In the genomic region with DNA sequence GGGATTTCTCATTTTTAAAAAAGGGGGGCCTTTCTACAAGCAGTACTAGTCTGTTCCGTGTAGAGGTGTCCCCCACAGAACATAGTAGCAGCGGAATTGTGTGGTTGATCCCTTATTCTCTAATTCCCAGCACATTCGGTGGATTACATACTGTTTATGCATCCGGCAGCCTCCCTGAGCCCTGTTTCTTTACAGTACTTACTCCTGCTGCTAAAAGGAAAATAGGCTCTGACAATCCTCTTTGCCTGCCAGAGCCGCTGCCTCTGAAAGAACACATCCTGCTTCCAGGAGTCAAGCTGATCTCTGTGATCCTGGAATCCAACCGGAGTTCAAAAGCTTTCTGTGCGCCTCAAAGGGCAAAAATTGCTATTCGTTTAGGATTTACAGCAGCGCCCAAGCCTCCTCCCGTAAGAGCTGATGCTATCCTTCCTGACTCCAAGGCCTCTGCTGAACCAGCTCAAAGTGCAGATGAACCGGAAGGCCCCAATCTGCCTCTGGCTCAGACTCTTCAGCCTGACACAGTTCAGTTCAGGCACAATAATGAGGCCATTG, we compare ENCODE assay signal across 8 mouse cellular contexts.
DNase-seq lines count a peak whose midpoint lies in the region; ATAC-seq and TF ChIP-seq lines count a peak whose summit lies in the region.

No protein-coding gene starts in this region.

- TF ChIP-seq CTCF in brain, embryonic 14.5 days (IDR thresholded peaks at IDR 0.05; ENCODE audit: borderline replicate concordance, extremely low read depth, insufficient read depth, insufficient read length) = no peak
- no peak for TF ChIP-seq CTCF in left cerebral cortex, adult 2 months (IDR thresholded peaks at IDR 0.05)

- peaks cover 22% of the 10 kb centered on the region for H3K4me1 ChIP-seq in hindbrain, embryonic 10.5 days (replicated peaks)
- peaks cover 21% of the 10 kb centered on the region for H3K4me1 ChIP-seq in neural tube, embryonic 15.5 days
- no peaks in the 10 kb centered on the region for H3K4me1 ChIP-seq in liver, embryonic 12.5 days

- H3K27ac ChIP-seq in hindbrain, embryonic 10.5 days = peak overlapping the region; percentile 84
- H3K27ac ChIP-seq in left cerebral cortex, adult 2 months = peak overlapping the region; percentile 54
- H3K27ac ChIP-seq in neural tube, embryonic 15.5 days (replicated peaks) = peak overlapping the region; percentile 82
- no peak overlapping the region for H3K27ac ChIP-seq in liver, embryonic 12.5 days

- intact Hi-C loops in left cerebral cortex, adult 2 months (cut with DNase I) = no loop called here

- H3K9me3 ChIP-seq in hindbrain, embryonic 10.5 days = no peaks in the 10 kb centered on the region
- H3K9me3 ChIP-seq in neural tube, embryonic 15.5 days (replicated peaks) = no peaks in the 10 kb centered on the region
- no peaks in the 10 kb centered on the region for H3K9me3 ChIP-seq in liver, embryonic 12.5 days (replicated peaks)

- H3K4me2 ChIP-seq in neural tube, embryonic 15.5 days = peak overlapping the region; percentile 40
- H3K4me2 ChIP-seq in liver, embryonic 12.5 days = no peak overlapping the region

- peak; percentile 91 for ATAC-seq in neural tube, embryonic 15.5 days (ENCODE audit: low FRiP score)
- no peak for ATAC-seq in megakaryocyte progenitor cell, adult 5-6 weeks (replicated peaks; ENCODE audit: poor library complexity)
- ATAC-seq in liver, embryonic 12.5 days = no peak

- 19% methylated on average over 11 of the region's 11 CpGs for WGBS in hindbrain, embryonic 10.5 days
- WGBS in neural tube, embryonic 15.5 days = 3% methylated on average over 11 of the region's 11 CpGs
- WGBS in liver, embryonic 12.5 days (ENCODE audit: insufficient replicate concordance) = 46% methylated on average over 11 of the region's 11 CpGs

- no peak for TF ChIP-seq POLR2A in brain, embryonic 14.5 days (IDR thresholded peaks at IDR 0.05; ENCODE audit: borderline replicate concordance, extremely low read depth, insufficient read depth, insufficient read length, poor library complexity, severe bottlenecking)

- H3K9ac ChIP-seq in neural tube, embryonic 15.5 days (replicated peaks) = peak overlapping the region; percentile 34; the same call in 1 of the 2 replicates
- no peak overlapping the region for H3K9ac ChIP-seq in liver, embryonic 12.5 days

- H3K36me3 ChIP-seq in hindbrain, embryonic 10.5 days = no peaks in the 10 kb centered on the region
- no peaks in the 10 kb centered on the region for H3K36me3 ChIP-seq in neural tube, embryonic 15.5 days
- no peaks in the 10 kb centered on the region for H3K36me3 ChIP-seq in liver, embryonic 12.5 days

- peak overlapping the region; percentile 21; the same call in 1 of the 2 replicates for H3K4me3 ChIP-seq in hindbrain, embryonic 10.5 days
- H3K4me3 ChIP-seq in left cerebral cortex, adult 2 months = no peak overlapping the region
- H3K4me3 ChIP-seq in neural tube, embryonic 15.5 days (replicated peaks) = 0 out of 2 replicates have a peak overlapping the region, but pooled peaks have one; percentile 6
- H3K4me3 ChIP-seq in liver, embryonic 12.5 days = no peak overlapping the region

- peak; percentile 93 for DNase-seq in brain, embryonic 14.5 days (ENCODE audit: low read depth)
- peak; percentile 6 to 8 for DNase-seq in cerebellum, postnatal 36 days
- DNase-seq in hindbrain, embryonic 10.5 days (ENCODE audit: low spot score) = peak; percentile 53
- DNase-seq in left cerebral cortex, adult 2 months (ENCODE audit: extremely low spot score in 1 of 2, low spot score in 2 of 2) = peak; percentile 12 to 16
- no peak for DNase-seq in spleen, postnatal 36 days (ENCODE audit: low spot score in 2 of 2)

- H3K27me3 ChIP-seq in hindbrain, embryonic 10.5 days (ENCODE audit: insufficient read depth, poor library complexity, severe bottlenecking) = no peaks in the 10 kb centered on the region
- H3K27me3 ChIP-seq in neural tube, embryonic 15.5 days (replicated peaks) = no peaks in the 10 kb centered on the region; the same call in 1 of the 2 replicates
- H3K27me3 ChIP-seq in liver, embryonic 12.5 days (replicated peaks) = no peaks in the 10 kb centered on the region

Comparison
In these comparisons a context has a peak if more than half of its experiments do, and no peak if none do; other contexts are left out.
1. DNase-seq: peak in brain, embryonic 14.5 days (single experiment), cerebellum, postnatal 36 days (2 of 2), hindbrain, embryonic 10.5 days (single experiment) and left cerebral cortex, adult 2 months (2 of 2); none in spleen, postnatal 36 days (0 of 2).
2. H3K4me3 ChIP-seq: peak in hindbrain, embryonic 10.5 days (single experiment) and neural tube, embryonic 15.5 days (single experiment); none in left cerebral cortex, adult 2 months (single experiment) and liver, embryonic 12.5 days (single experiment).